Mouse (Mus musculus) MEL (cell line): ENCODE measurements around the gene Peg10. TPM values are rescaled to one million over a fixed set of nuclear protein-coding genes. Genes with fewer than 3 reads are reported as not detected.

Experiments
- DNase-seq: peaks from one replicate; pipeline ENCODE4 v3.0.0; 2011; ENCODE audit warnings: low read depth, low spot score
- H3K27ac ChIP-seq: 2 replicates; pipeline ENCODE4 v1.5.1; 2012; ENCODE audit warnings: low read depth, mild to moderate bottlenecking, control low read depth, low read length, moderate library complexity; ENCODE audit not compliant: control insufficient read depth
- H3K27me3 ChIP-seq, 2 experiments: fragments of 150-350 bp in 1 of 2; sonication (generic) in 1 of 2; 2 replicates each; pipeline ENCODE4 v1.6.1; 2012; ENCODE audit warnings: low read length in 2 of 2, mild to moderate bottlenecking in 2 of 2, improper control_type of control experiment in 1 of 2, moderate library complexity in 1 of 2; ENCODE audit not compliant: insufficient read depth in 2 of 2, control insufficient read depth in 1 of 2
- H3K36me3 ChIP-seq, 2 experiments: 2 replicates each; pipeline ENCODE4 v1.6.1; 2012 to 2014; ENCODE audit warnings: low read length in 2 of 2, improper control_type of control experiment in 1 of 2, inconsistent platforms in 1 of 2, mild to moderate bottlenecking in 1 of 2; ENCODE audit not compliant: insufficient read depth in 2 of 2, control insufficient read depth in 1 of 2
- H3K4me1 ChIP-seq, 2 experiments: fragments of 150-350 bp in 1 of 2; sonication (generic) in 1 of 2; 2 replicates each; pipeline ENCODE4 v1.6.1; 2012; ENCODE audit warnings: low read length in 2 of 2, improper control_type of control experiment in 1 of 2, mild to moderate bottlenecking in 1 of 2; ENCODE audit not compliant: insufficient read depth in 2 of 2, control insufficient read depth in 1 of 2
- H3K4me3 ChIP-seq, 2 experiments: fragments of 150-350 bp in 1 of 2; sonication (generic) in 1 of 2; 2 replicates each; pipeline ENCODE4 v1.5.1; 2012; ENCODE audit warnings: low read depth in 2 of 2, low read length in 2 of 2, mild to moderate bottlenecking in 2 of 2, moderate library complexity in 2 of 2, control low read depth in 1 of 2, improper control_type of control experiment in 1 of 2; ENCODE audit not compliant: control insufficient read depth in 1 of 2, insufficient read depth in 1 of 2
- H3K79me2 ChIP-seq: 2 replicates; pipeline ENCODE4 v1.6.1; 2012; ENCODE audit warnings: mild to moderate bottlenecking, low read length, moderate library complexity; ENCODE audit not compliant: control insufficient read depth, poor library complexity, insufficient read depth
- H3K9ac ChIP-seq: 2 replicates; pipeline ENCODE4 v1.6.1; 2012; ENCODE audit warnings: low read depth, mild to moderate bottlenecking, control low read depth, low read length, moderate library complexity; ENCODE audit not compliant: control insufficient read depth, poor library complexity, severe bottlenecking
- H3K9me3 ChIP-seq: fragments of 150-350 bp; sonication (generic); replicated peaks from 2 replicates; pipeline ENCODE4 v1.6.1; 2012; ENCODE audit warnings: mild to moderate bottlenecking, low read length, improper control_type of control experiment, moderate library complexity; ENCODE audit not compliant: insufficient read depth
- E2F4 ChIP-seq: IDR thresholded peaks from 2 replicates; pipeline ENCODE4 v1.6.1; 2011; ENCODE audit warnings: low read depth, low read length, improper control_type of control experiment, borderline replicate concordance
- ELF1 ChIP-seq: IDR thresholded peaks from 2 replicates; pipeline ENCODE4 v1.6.1; 2014; ENCODE audit warnings: low read depth, mild to moderate bottlenecking, inconsistent platforms, low read length, improper control_type of control experiment, moderate library complexity
- GABPA ChIP-seq: IDR thresholded peaks from 2 replicates; pipeline ENCODE4 v1.6.1; 2012; ENCODE audit warnings: low read depth, mild to moderate bottlenecking, inconsistent platforms, low read length, improper control_type of control experiment, moderate library complexity
- GATA1 ChIP-seq: IDR thresholded peaks from 2 replicates; pipeline ENCODE4 v1.6.1; 2011; ENCODE audit warnings: low read depth, low read length, improper control_type of control experiment
- JUND ChIP-seq: IDR thresholded peaks from 2 replicates; pipeline ENCODE4 v1.6.1; 2011; ENCODE audit warnings: low read depth, mild to moderate bottlenecking, improper control_type of control experiment, low read length
- MAX ChIP-seq: IDR thresholded peaks from 2 replicates; pipeline ENCODE4 v1.6.1; 2011; ENCODE audit warnings: low read length, improper control_type of control experiment
- MAZ ChIP-seq: IDR thresholded peaks from 2 replicates; pipeline ENCODE4 v1.6.1; 2012; ENCODE audit warnings: low read depth, mild to moderate bottlenecking, inconsistent platforms, low read length, improper control_type of control experiment
- MXI1 ChIP-seq: IDR thresholded peaks from 2 replicates; pipeline ENCODE4 v1.6.1; 2011; ENCODE audit warnings: mild to moderate bottlenecking, low read depth, low read length, improper control_type of control experiment
- MYC ChIP-seq: IDR thresholded peaks from 2 replicates; pipeline ENCODE4 v1.6.1; 2011; ENCODE audit warnings: low read depth, mild to moderate bottlenecking, low read length, improper control_type of control experiment, moderate library complexity
- POLR2AphosphoS2 ChIP-seq: IDR thresholded peaks from 2 replicates; pipeline ENCODE4 v1.6.1; 2011; ENCODE audit warnings: low read length, improper control_type of control experiment
- RCOR1 ChIP-seq: IDR thresholded peaks from 2 replicates; pipeline ENCODE4 v1.6.1; 2012; ENCODE audit warnings: low read depth, mild to moderate bottlenecking, inconsistent platforms, low read length, improper control_type of control experiment
- TAL1 ChIP-seq: IDR thresholded peaks from 2 replicates; pipeline ENCODE4 v1.6.1; 2012; ENCODE audit warnings: mild to moderate bottlenecking, inconsistent platforms, low read length, moderate library complexity, mixed read lengths
- TCF12 ChIP-seq: IDR thresholded peaks from 2 replicates; pipeline ENCODE4 v1.6.1; 2014; ENCODE audit warnings: low read depth, mild to moderate bottlenecking, inconsistent platforms, low read length, improper control_type of control experiment, moderate library complexity
- UBTF ChIP-seq: IDR thresholded peaks from 2 replicates; pipeline ENCODE4 v1.6.1; 2012; ENCODE audit warnings: low read depth, mild to moderate bottlenecking, inconsistent platforms, low read length, improper control_type of control experiment, moderate library complexity, borderline replicate concordance; ENCODE audit not compliant: insufficient read depth
- ZKSCAN1 ChIP-seq: IDR thresholded peaks from 2 replicates; pipeline ENCODE4 v1.6.1; 2012; ENCODE audit warnings: low read depth, mild to moderate bottlenecking, inconsistent platforms, low read length, improper control_type of control experiment, moderate library complexity
- ZMIZ1 ChIP-seq: IDR thresholded peaks from 2 replicates; pipeline ENCODE4 v1.6.1; 2012; ENCODE audit warnings: low read depth, mild to moderate bottlenecking, inconsistent platforms, low read length, improper control_type of control experiment, moderate library complexity
- polyA plus RNA-seq, 2 experiments: library from polyadenylated mRNA; stranded (reverse) in 1 of 2; unstranded in 1 of 2; fragments of >175 nt in 1 of 2; fragments of >200 nt in 1 of 2; gene quantifications; 2 replicates each; pipeline versions ENCODE4 v1.2.1 to v1.2.4; 2012; ENCODE audit warnings: low replicate concordance in 2 of 2, low read depth in 1 of 2; ENCODE audit not compliant: insufficient read length in 2 of 2, insufficient read depth in 1 of 2, missing spikeins in 1 of 2
- total RNA-seq: library from RNA; depleted of rRNA; stranded (reverse); fragments of 300-350 nt; gene quantifications from 2 replicates; pipeline ENCODE4 v1.2.3, GENCODE M21; 2012

Peg10 gene
- total and polyA plus RNA-seq, 3 experiments: not detected

GRCm38 (mm10) chr6:4708971-4709370 lies 38.1 kb upstream of the Peg10 start:
- no peaks in the 10 kb centered on the region for H3K4me1 ChIP-seq
- H3K79me2 ChIP-seq: no peaks in the 10 kb centered on the region
- H3K36me3 ChIP-seq: no peaks in the 10 kb centered on the region
- peaks cover 2 to 11% of the 10 kb centered on the region in 2 experiments for H3K27me3 ChIP-seq
- DNase-seq: no peak
- H3K9me3 ChIP-seq: no peaks in the 10 kb centered on the region
- H3K4me3 ChIP-seq: no peak overlapping the region
- H3K9ac ChIP-seq: no peak overlapping the region
- H3K27ac ChIP-seq: no peak overlapping the region
- no peak for TF ChIP-seq MXI1
- no peak for TF ChIP-seq MAZ
- no peak for TF ChIP-seq E2F4
- TF ChIP-seq GATA1: no peak
- TF ChIP-seq RCOR1: no peak
- TF ChIP-seq POLR2AphosphoS2: no peak

GRCm38 (mm10) chr6:4716171-4716570 lies 30.9 kb upstream of the Peg10 start:
- H3K36me3 ChIP-seq: no peaks in the 10 kb centered on the region
- no peak overlapping the region for H3K4me3 ChIP-seq
- no peak overlapping the region for H3K9ac ChIP-seq
- no peak for DNase-seq
- H3K27ac ChIP-seq: no peak overlapping the region
- no peaks in the 10 kb centered on the region for H3K79me2 ChIP-seq
- H3K27me3 ChIP-seq: peaks cover 2 to 4% of the 10 kb centered on the region in 2 experiments; a peak in 3 of 4 replicates
- H3K4me1 ChIP-seq: no peaks in the 10 kb centered on the region
- no peak for TF ChIP-seq GATA1
- TF ChIP-seq GABPA: no peak
- no peak for TF ChIP-seq MAX
- TF ChIP-seq JUND: no peak
- TF ChIP-seq ZMIZ1: no peak
- TF ChIP-seq RCOR1: no peak
- no peak for TF ChIP-seq TCF12
- no peak for TF ChIP-seq MXI1
- no peak for TF ChIP-seq TAL1
- TF ChIP-seq UBTF: no peak
- no peak for TF ChIP-seq MYC
- TF ChIP-seq MAZ: no peak
- TF ChIP-seq ZKSCAN1: no peak
- no peak for TF ChIP-seq ELF1
- no peaks in the 10 kb centered on the region for H3K9me3 ChIP-seq
